Mouse (Mus musculus) frontal cortex, adult 2 months (tissue): ENCODE measurements around the gene Fam198a. TPM values are rescaled to one million over a fixed set of nuclear protein-coding genes. Genes with fewer than 3 reads are reported as not detected.
"Not testable (repeated sequence)": the region's sequence is repeated elsewhere in the genome, so short reads cannot be mapped to it uniquely, and the experiment has no call there.

Source experiments
- DNase-seq, 2 experiments: peaks; one replicate each; pipeline ENCODE4 v3.0.0; 2022; ENCODE audit warnings: low spot score in 1 of 2; ENCODE audit errors: extremely low spot score in 1 of 2
- polyA plus RNA-seq: library from polyadenylated mRNA; depleted of rRNA; stranded (reverse); fragments of >200 nt; gene quantifications from 2 replicates; pipeline ENCODE4 v1.2.3, GENCODE M21; 2012; rRNA removed

The Fam198a gene
- polyA plus RNA-seq, 1 experiment, result 7.4 TPM

- peak in 1 of 2 experiments; percentile 45 for DNase-seq
Measured at GRCm38 (mm10) chr9:122012816-122013215, 62.0 kb downstream of the Fam198a start.

- DNase-seq, result no peak
Measured at GRCm38 (mm10) chr9:122013629-122014028, 62.8 kb downstream of the Fam198a start.

GRCm38 (mm10) chr9:122014241-122014667, 63.5 kb downstream of the Fam198a start:
- DNase-seq, result peak in 1 of 2 experiments; percentile 85

GRCm38 (mm10) chr9:122018079-122018478, 67.3 kb downstream of the Fam198a start:
- DNase-seq, result no peak

GRCm38 (mm10) chr9:122018782-122019395, 68.1 kb downstream of the Fam198a start:
- peak; percentile 62 to 81 for DNase-seq

DNA sequence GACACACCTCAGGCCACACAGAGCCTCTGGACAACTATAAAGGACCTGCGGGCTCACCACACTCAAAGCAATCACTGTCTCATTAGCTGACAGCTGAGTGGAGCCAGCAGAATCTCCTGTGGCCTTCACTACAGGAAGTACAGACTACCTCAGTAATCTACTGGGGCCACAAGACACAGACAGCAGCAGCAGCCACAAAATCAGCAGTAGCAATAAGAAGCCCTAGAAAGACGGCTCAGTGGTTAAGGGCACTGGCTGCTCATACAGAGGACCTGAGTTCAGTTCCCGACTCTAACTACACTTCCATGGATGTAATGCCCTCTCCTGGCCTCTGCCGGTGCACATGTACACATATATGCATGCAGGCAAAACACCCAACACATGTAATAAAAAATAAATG, 69.5 kb downstream of the Fam198a start:
- no peak for DNase-seq

- not testable (repeated sequence) for DNase-seq
Measured at GRCm38 (mm10) chr9:122021171-122021570, 70.4 kb downstream of the Fam198a start.

DNA sequence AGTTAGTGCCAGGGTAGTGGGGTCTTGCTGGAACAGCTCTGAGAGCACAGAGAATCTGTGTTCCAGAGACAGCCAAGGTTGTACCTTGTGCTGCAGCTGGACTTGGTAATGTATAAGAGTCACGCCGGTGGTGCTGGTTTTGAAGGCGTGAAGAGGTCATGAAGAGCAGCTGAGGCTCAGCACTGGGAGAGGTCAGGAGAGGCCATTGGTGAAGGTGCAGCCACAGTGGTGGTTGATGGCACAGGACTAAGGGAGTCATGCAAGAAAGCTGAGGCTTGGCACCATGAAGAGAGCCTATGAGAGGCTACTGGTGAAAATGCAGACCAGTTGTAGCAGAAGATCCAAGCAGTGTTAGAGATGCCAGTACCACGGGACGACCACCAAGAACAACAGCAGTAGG, 70.8 kb downstream of the Fam198a start:
- no peak for DNase-seq

DNA sequence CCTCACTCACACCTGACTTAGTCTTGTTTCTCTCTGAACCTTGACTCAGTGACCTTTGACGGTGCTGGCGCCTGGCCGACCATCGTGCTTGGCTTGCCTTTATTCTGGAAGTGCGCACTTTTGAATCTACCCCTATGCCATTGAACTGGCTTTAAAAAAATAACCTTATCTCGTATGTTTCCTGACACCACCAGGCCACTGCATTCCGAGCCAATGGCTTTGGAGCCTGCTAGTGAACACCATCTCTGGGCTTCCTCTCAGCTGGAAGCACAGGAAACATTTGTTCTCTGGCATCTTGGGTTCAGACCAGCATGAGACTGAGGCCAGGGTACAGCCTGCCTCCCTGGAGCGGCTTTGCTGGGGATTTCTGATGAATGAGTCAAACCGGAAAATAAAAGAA, 72.0 kb downstream of the Fam198a start:
- DNase-seq, result no peak

GRCm38 (mm10) chr9:122023873-122024272, 73.1 kb downstream of the Fam198a start:
- DNase-seq, result no peak

GRCm38 (mm10) chr9:122024419-122024818, 73.6 kb downstream of the Fam198a start:
- no peak for DNase-seq

- DNase-seq, result no peak
Measured at GRCm38 (mm10) chr9:122025855-122026590, 75.2 kb downstream of the Fam198a start.

GRCm38 (mm10) chr9:122027081-122027913, 76.5 kb downstream of the Fam198a start:
- no peak for DNase-seq

DNA sequence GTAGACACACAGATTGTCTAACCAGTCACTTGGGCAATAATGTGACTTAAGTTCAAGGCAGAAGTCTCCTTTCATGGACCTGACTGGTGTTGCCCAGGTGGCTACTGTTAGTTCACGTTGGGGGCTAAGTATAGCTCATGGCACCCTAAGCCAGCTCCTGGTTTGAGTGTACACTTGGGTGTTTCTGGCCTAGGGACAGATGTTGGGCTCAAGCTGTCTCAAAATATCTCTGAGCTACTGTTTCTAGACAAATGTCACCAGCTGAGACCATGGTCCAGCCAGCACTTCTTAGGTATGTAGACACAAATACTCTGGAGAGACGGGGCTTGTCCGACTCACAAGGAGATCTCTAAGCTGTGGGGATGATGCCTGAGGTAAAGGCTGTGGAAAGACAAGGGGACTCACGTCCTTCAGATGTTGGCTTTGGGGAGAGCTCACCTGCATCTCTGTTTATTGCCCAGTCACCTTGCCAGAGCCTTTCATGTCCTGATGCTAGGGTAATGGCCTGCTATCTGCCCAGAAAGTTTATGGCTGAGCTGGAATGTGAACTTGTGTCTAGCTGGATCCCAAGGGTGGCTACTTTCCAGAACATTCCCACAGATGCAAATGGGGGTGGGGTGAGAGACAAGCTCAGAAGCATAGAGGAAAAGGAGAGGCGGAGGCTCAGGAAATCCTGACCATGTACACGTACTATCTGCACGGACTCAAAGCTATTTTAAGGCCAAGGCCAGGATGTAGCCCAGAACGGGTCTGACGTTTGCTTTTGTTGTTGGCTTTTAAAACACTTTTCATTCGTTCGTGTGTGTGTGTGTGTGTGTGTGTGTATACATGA, 77.3 kb downstream of the Fam198a start:
- no peak for DNase-seq

GRCm38 (mm10) chr9:122029765-122030164, 79.0 kb downstream of the Fam198a start:
- DNase-seq, result no peak

Other genes with a start within 250 kb of the Fam198a start
- 14.6 and 16.9 TPM in 2 replicates for gene Sec22c, start 245.5 kb upstream of the Fam198a start, polyA plus RNA-seq
- gene Ss18l2, start 240.7 kb upstream of the Fam198a start, polyA plus RNA-seq, result 101 and 118 TPM in 2 replicates
- gene Nktr, start 231.8 kb upstream of the Fam198a start, polyA plus RNA-seq, result 133 and 161 TPM in 2 replicates
- 98.0 and 101 TPM in 2 replicates for gene Zfp651, start 191.7 kb upstream of the Fam198a start, polyA plus RNA-seq
- gene Klhl40, start 173.4 kb upstream of the Fam198a start, polyA plus RNA-seq, result 10.1 and 11.4 TPM in 2 replicates
- gene Hhatl, start 158.5 kb upstream of the Fam198a start, polyA plus RNA-seq, result 17.7 and 19.6 TPM in 2 replicates
- 12.1 and 12.6 TPM in 2 replicates for gene Ccdc13, start 111.5 kb upstream of the Fam198a start, polyA plus RNA-seq
- 82.0 and 93.0 TPM in 2 replicates for gene Higd1a, start 92.6 kb upstream of the Fam198a start, polyA plus RNA-seq
- gene Ackr2, start 52.6 kb upstream of the Fam198a start, polyA plus RNA-seq, result 2.6 and 3.3 TPM in 2 replicates
- gene Cyp8b1, start 34.7 kb upstream of the Fam198a start, polyA plus RNA-seq, result not detected in 2 replicates
- gene Pomgnt2, start 46.1 kb downstream of the Fam198a start, polyA plus RNA-seq, result 27.7 and 32.3 TPM in 2 replicates
- gene Snrk, start 166.3 kb downstream of the Fam198a start, polyA plus RNA-seq, result 121 and 123 TPM in 2 replicates